Mouse (Mus musculus) hindbrain, postnatal 0 days (tissue): ENCODE data around the gene Mlf2. TPM values are rescaled to one million over a fixed set of nuclear protein-coding genes. Genes with fewer than 3 reads are reported as not detected.

Experiments used
- ATAC-seq: fragments of 200-750 bp; cut with Nextera tagmentation; 2 replicates; pipeline ENCODE4 v1.8.0; 2017; ENCODE audit warnings: mild to moderate bottlenecking, moderate TSS enrichment, moderate library complexity
- DNase-seq: peaks from one replicate; pipeline ENCODE4 v3.0.0-alpha.2; 2015; ENCODE audit warnings: low spot score
- H3K27ac ChIP-seq: fragments of 300-500 bp; sonication (generic); 2 replicates; pipeline ENCODE4 v1.5.1; 2014; ENCODE audit warnings: mild to moderate bottlenecking
- H3K27me3 ChIP-seq: fragments of 300-500 bp; sonication (generic); 2 replicates; pipeline ENCODE4 v1.6.1; 2014; ENCODE audit warnings: low read length, mixed read lengths; ENCODE audit not compliant: insufficient read depth
- H3K36me3 ChIP-seq: fragments of 300-500 bp; sonication (generic); 2 replicates; pipeline ENCODE4 v1.6.1; 2014; ENCODE audit warnings: low read length, mixed read lengths; ENCODE audit not compliant: insufficient read depth
- H3K4me1 ChIP-seq: fragments of 300-500 bp; sonication (generic); 2 replicates; pipeline ENCODE4 v1.6.1; 2014; ENCODE audit warnings: antibody characterized with exemption, low read length, mixed read lengths; ENCODE audit not compliant: insufficient read depth
- H3K4me2 ChIP-seq: fragments of 300-500 bp; sonication (generic); 2 replicates; pipeline ENCODE4 v1.6.1; 2014; ENCODE audit warnings: low read depth, mild to moderate bottlenecking, low read length, moderate library complexity, mixed read lengths
- H3K4me3 ChIP-seq: fragments of 300-500 bp; sonication (generic); 2 replicates; pipeline ENCODE4 v1.5.1; 2014; ENCODE audit warnings: low read length
- H3K9ac ChIP-seq: fragments of 300-500 bp; sonication (generic); replicated peaks from 2 replicates; pipeline ENCODE4 v1.6.1; 2014; ENCODE audit warnings: mild to moderate bottlenecking, low read length, moderate library complexity, mixed read lengths
- H3K9me3 ChIP-seq: fragments of 300-500 bp; sonication (generic); 2 replicates; pipeline ENCODE4 v1.6.1; 2016; ENCODE audit warnings: low read length, mixed read lengths
- CTCF ChIP-seq: IDR thresholded peaks from 2 replicates; pipeline ENCODE4 v1.5.1; 2016; ENCODE audit warnings: antibody characterized with exemption, control low read depth, low read depth
- WGBS: fragments of 180-500 bp; shearing (Covaris S2); extraction: QIAGEN DNeasy Blood & Tissue Kit; methylation state at CpG from one replicate; pipeline ENCODE4 v1.1.7; 2014; 5-methylcytosine and 5-hydroxymethylcytosine counted together
- polyA plus RNA-seq: library from polyadenylated mRNA; unstranded; fragments of >200 nt; fragmentation: Nextera tagmentation; extraction: Ambion mirVana; gene quantifications from 2 replicates; pipeline ENCODE4 v1.2.1, GENCODE M21; 2015
- total RNA-seq: library from RNA; depleted of rRNA; stranded (reverse); fragments of >200 nt; gene quantifications from 2 replicates; pipeline ENCODE4 v1.2.3, GENCODE M21; 2014; rRNA removed

The Mlf2 gene
- total and polyA plus RNA-seq, 2 experiments from 2014 or later = 628 to 639 TPM

DNA sequence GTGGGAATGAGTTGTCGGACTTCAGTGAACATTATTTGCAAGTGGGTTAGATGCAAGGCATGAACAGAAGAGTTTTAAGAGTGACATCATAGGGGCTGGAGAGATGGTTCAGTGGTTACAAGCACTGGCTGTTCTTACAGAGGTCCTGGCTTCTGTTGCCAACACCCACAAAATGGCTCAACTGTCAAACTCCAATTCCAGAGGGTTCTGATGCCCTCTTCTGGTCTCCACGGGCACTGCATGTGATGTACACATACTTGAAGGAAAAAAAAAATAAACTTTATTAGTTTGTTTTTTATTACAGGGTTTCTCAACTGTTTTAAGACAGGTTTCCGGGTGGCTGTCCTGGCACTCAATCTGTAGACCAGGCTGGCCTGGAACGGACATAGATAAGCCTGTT is 36.6 kb downstream of the Mlf2 start:
- no peak overlapping the region for H3K9ac ChIP-seq
- H3K9me3 ChIP-seq = no peaks in the 10 kb centered on the region
- no peak overlapping the region for H3K4me3 ChIP-seq
- H3K27me3 ChIP-seq = no peaks in the 10 kb centered on the region
- H3K4me2 ChIP-seq = no peak overlapping the region
- H3K27ac ChIP-seq = no peak overlapping the region
- peak; percentile 65 for TF ChIP-seq CTCF
- peak; percentile 61 for DNase-seq
- no peak for ATAC-seq
- H3K36me3 ChIP-seq = no peaks in the 10 kb centered on the region
- H3K4me1 ChIP-seq = peaks cover 12% of the 10 kb centered on the region
- WGBS = 68% methylated on average over 4 of the region's 4 CpGs

Other genes starting within 250 kb of the Mlf2 start
- 75.8 and 102 TPM in 2 replicates for gene Emg1, start 219.2 kb upstream of the Mlf2 start, total RNA-seq
- gene Emg1, start 219.2 kb upstream of the Mlf2 start, polyA plus RNA-seq = 100 and 102 TPM in 2 replicates
- 218 and 223 TPM in 2 replicates for gene Phb2, start 219.1 kb upstream of the Mlf2 start, total RNA-seq
- gene Phb2, start 219.1 kb upstream of the Mlf2 start, polyA plus RNA-seq = 267 and 270 TPM in 2 replicates
- gene Ptpn6, start 192.7 kb upstream of the Mlf2 start, total RNA-seq = 3.8 and 3.9 TPM in 2 replicates
- gene Ptpn6, start 192.7 kb upstream of the Mlf2 start, polyA plus RNA-seq = 4.3 and 4.8 TPM in 2 replicates
- 212 and 236 TPM in 2 replicates for gene Grcc10, start 190.0 kb upstream of the Mlf2 start, total RNA-seq
- gene Grcc10, start 190.0 kb upstream of the Mlf2 start, polyA plus RNA-seq = 643 and 649 TPM in 2 replicates
- gene Gm45234, start 175.4 kb upstream of the Mlf2 start, total RNA-seq = 0.26 TPM in 1 of 2 replicates, not detected in the other
- gene Gm45234, start 175.4 kb upstream of the Mlf2 start, polyA plus RNA-seq = not detected in 2 replicates
- 19.1 and 23.7 TPM in 2 replicates for gene Atn1, start 174.9 kb upstream of the Mlf2 start, total RNA-seq
- 19.9 and 21.3 TPM in 2 replicates for gene Atn1, start 174.9 kb upstream of the Mlf2 start, polyA plus RNA-seq
- gene Eno2, start 161.7 kb upstream of the Mlf2 start, total RNA-seq = 281 and 357 TPM in 2 replicates
- gene Eno2, start 161.7 kb upstream of the Mlf2 start, polyA plus RNA-seq = 213 and 216 TPM in 2 replicates
- 6.7 and 9.2 TPM in 2 replicates for gene Lrrc23, start 151.7 kb upstream of the Mlf2 start, total RNA-seq
- 5.4 and 8.7 TPM in 2 replicates for gene Lrrc23, start 151.7 kb upstream of the Mlf2 start, polyA plus RNA-seq
- 7.3 and 8.7 TPM in 2 replicates for gene Spsb2, start 122.7 kb upstream of the Mlf2 start, total RNA-seq
- gene Spsb2, start 122.7 kb upstream of the Mlf2 start, polyA plus RNA-seq = 9.6 and 9.8 TPM in 2 replicates
- 506 and 525 TPM in 2 replicates for gene Tpi1, start 117.1 kb upstream of the Mlf2 start, total RNA-seq
- 515 and 534 TPM in 2 replicates for gene Tpi1, start 117.1 kb upstream of the Mlf2 start, polyA plus RNA-seq
- 222 and 233 TPM in 2 replicates for gene Usp5, start 101.9 kb upstream of the Mlf2 start, total RNA-seq
- gene Usp5, start 101.9 kb upstream of the Mlf2 start, polyA plus RNA-seq = 182 and 189 TPM in 2 replicates
- gene Cdca3, start 101.8 kb upstream of the Mlf2 start, total RNA-seq = 34.7 and 39.9 TPM in 2 replicates
- 40.9 and 47.3 TPM in 2 replicates for gene Cdca3, start 101.8 kb upstream of the Mlf2 start, polyA plus RNA-seq
- gene Gnb3, start 91.1 kb upstream of the Mlf2 start, total RNA-seq = 0.68 and 0.72 TPM in 2 replicates
- 1.6 and 2.2 TPM in 2 replicates for gene Gnb3, start 91.1 kb upstream of the Mlf2 start, polyA plus RNA-seq
- gene P3h3, start 73.6 kb upstream of the Mlf2 start, total RNA-seq = 71.3 and 79.5 TPM in 2 replicates
- gene P3h3, start 73.6 kb upstream of the Mlf2 start, polyA plus RNA-seq = 11.3 and 12.0 TPM in 2 replicates
- gene Gpr162, start 67.4 kb upstream of the Mlf2 start, total RNA-seq = 193 and 194 TPM in 2 replicates
- 30.1 and 31.9 TPM in 2 replicates for gene Gpr162, start 67.4 kb upstream of the Mlf2 start, polyA plus RNA-seq
- 0.05 TPM in 1 of 2 replicates, not detected in the other for gene Cd4, start 43.2 kb upstream of the Mlf2 start, total RNA-seq
- 0.13 and 0.18 TPM in 2 replicates for gene Cd4, start 43.2 kb upstream of the Mlf2 start, polyA plus RNA-seq
- 1.8 and 2.2 TPM in 2 replicates for gene Lag3, start 19.7 kb upstream of the Mlf2 start, total RNA-seq
- gene Lag3, start 19.7 kb upstream of the Mlf2 start, polyA plus RNA-seq = 3.3 and 3.6 TPM in 2 replicates
- 913 and 1,024 TPM in 2 replicates for gene Ptms, start 11.3 kb upstream of the Mlf2 start, total RNA-seq
- gene Ptms, start 11.3 kb upstream of the Mlf2 start, polyA plus RNA-seq = 767 and 773 TPM in 2 replicates
- gene Cops7a, start 34.2 kb downstream of the Mlf2 start, total RNA-seq = 113 and 146 TPM in 2 replicates
- gene Cops7a, start 34.2 kb downstream of the Mlf2 start, polyA plus RNA-seq = 97.1 and 101 TPM in 2 replicates
- gene Pianp, start 65.3 kb downstream of the Mlf2 start, total RNA-seq = 24.1 and 32.9 TPM in 2 replicates
- gene Pianp, start 65.3 kb downstream of the Mlf2 start, polyA plus RNA-seq = 58.9 and 65.4 TPM in 2 replicates
- gene Zfp384, start 77.8 kb downstream of the Mlf2 start, total RNA-seq = 37.3 and 38.6 TPM in 2 replicates
- 10.3 and 11.6 TPM in 2 replicates for gene Zfp384, start 77.8 kb downstream of the Mlf2 start, polyA plus RNA-seq
- 60.7 and 78.3 TPM in 2 replicates for gene Ing4, start 108.4 kb downstream of the Mlf2 start, total RNA-seq
- 97.6 and 102 TPM in 2 replicates for gene Ing4, start 108.4 kb downstream of the Mlf2 start, polyA plus RNA-seq
- 10.5 and 17.3 TPM in 2 replicates for gene Acrbp, start 118.3 kb downstream of the Mlf2 start, total RNA-seq
- gene Acrbp, start 118.3 kb downstream of the Mlf2 start, polyA plus RNA-seq = 12.2 and 17.5 TPM in 2 replicates
- 0.75 and 1.8 TPM in 2 replicates for gene Lpar5, start 136.5 kb downstream of the Mlf2 start, total RNA-seq
- 0.68 and 0.88 TPM in 2 replicates for gene Lpar5, start 136.5 kb downstream of the Mlf2 start, polyA plus RNA-seq
- 101 and 106 TPM in 2 replicates for gene Chd4, start 164.6 kb downstream of the Mlf2 start, total RNA-seq
- gene Chd4, start 164.6 kb downstream of the Mlf2 start, polyA plus RNA-seq = 90.2 and 94.7 TPM in 2 replicates
- gene Nop2, start 200.5 kb downstream of the Mlf2 start, total RNA-seq = 33.9 and 34.2 TPM in 2 replicates
- gene Nop2, start 200.5 kb downstream of the Mlf2 start, polyA plus RNA-seq = 37.3 and 38.8 TPM in 2 replicates
- 29.1 and 30.5 TPM in 2 replicates for gene Iffo1, start 213.9 kb downstream of the Mlf2 start, total RNA-seq
- gene Iffo1, start 213.9 kb downstream of the Mlf2 start, polyA plus RNA-seq = 20.3 and 20.6 TPM in 2 replicates
- gene Gapdh, start 235.1 kb downstream of the Mlf2 start, total RNA-seq = 2,711 and 2,736 TPM in 2 replicates
- gene Gapdh, start 235.1 kb downstream of the Mlf2 start, polyA plus RNA-seq = 1,874 and 1,919 TPM in 2 replicates